Mouse (Mus musculus) layer of hippocampus, adult 8-10 months (tissue): ENCODE results near the gene Pdzrn4. TPM values are rescaled to one million over a fixed set of nuclear protein-coding genes. Genes with fewer than 3 reads are reported as not detected.
A peak's percentile ranks its signal among the peaks of the same experiment; 100 is the strongest.

Experiments used
- DNase-seq, 2 experiments: peaks; one replicate each; pipeline ENCODE4 v3.0.0; 2022; ENCODE audit warnings: low spot score in 2 of 2
- total RNA-seq, 4 experiments: library from RNA; stranded (reverse); gene quantifications; 2 replicates each; pipeline ENCODE4 v1.2.4; 2022

The Pdzrn4 gene
- total RNA-seq, 4 experiments from 2014 or later = 6.7 to 9.2 (median 7.3) TPM

DNA sequence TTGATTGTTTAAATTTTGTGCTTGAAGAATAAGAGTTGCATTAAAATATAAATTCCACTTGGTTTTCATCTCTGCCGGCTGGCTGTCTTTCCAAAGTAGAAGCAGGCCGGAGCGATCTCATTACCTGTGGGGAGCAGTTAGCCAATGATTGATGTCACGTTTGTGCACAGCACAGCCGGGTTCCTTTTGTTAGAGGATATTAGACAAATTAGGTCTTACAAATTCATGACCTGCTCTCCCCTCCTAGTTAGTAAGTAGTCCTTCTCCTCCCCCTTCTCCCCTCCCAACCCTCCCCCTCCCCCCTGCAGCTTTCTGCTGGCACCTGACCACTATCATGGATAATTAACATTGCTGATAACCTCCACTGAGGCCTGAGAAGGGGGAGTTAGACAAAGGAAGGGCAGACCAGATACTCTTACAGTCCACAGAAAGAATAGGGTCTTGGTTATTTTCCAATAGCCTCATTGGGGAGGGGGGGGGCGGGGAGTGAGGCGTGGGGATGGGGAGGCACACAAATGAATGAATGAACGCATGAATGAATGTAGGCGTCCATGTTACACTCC, 103.7 kb downstream of the Pdzrn4 start:
- DNase-seq = no peak

DNA sequence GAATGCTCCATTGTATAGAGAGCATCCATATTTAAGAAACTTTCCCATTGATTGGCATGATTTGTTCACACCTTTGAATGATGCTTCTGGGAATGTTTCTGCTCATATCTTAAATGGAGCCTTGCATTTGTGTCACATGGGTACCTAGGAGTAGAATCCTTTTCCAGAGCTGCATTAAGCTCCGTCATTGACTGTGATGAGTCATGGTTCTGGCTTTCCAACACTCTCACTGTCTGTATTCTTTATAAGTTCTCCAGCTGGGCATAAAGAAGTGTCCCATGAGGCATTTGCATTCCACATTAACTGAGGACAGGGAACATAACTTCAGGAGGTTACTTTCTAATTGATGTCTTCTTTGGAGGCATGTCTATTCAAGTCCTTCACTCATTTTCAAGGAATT, 106.1 kb downstream of the Pdzrn4 start:
- no peak for DNase-seq

DNA sequence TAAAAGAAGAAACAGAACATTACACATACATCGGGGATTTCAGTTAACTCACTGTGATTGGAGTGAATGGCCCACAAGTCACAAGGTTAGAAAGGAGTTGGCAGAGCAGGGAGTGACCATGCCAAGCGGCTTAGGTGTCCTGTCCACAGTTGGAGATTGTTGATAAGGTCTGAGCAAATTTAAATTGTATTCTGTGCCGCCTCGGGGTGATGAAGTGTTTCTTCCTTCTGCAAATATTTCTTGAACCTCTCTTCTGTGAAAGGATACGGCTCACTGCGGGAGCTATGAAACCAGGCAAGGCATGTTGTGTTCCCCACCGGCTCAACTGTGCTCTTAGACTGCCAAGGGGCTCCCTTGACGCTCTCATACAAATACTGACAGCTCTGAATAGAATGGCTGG, 112.7 kb downstream of the Pdzrn4 start:
- DNase-seq = no peak

DNA sequence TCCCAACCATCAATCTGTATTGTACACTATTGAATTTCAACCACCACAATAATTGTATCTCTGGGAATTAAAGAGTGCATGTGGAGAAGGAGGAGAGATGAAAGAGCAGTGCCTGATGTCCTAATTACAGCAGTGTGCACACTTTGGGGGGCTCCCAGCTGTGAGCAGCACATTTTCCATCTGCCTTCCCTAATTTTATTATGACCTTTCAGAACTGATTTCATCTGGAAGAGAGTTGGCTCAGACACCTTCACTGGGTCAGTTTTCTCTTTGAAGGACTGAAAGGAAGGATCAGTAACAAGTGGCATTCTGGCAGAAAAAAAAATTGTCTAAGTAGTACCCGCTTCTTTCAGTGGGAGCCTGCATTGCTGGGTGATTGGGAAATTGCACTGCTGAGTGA, 119.0 kb downstream of the Pdzrn4 start:
- no peak for DNase-seq

DNA sequence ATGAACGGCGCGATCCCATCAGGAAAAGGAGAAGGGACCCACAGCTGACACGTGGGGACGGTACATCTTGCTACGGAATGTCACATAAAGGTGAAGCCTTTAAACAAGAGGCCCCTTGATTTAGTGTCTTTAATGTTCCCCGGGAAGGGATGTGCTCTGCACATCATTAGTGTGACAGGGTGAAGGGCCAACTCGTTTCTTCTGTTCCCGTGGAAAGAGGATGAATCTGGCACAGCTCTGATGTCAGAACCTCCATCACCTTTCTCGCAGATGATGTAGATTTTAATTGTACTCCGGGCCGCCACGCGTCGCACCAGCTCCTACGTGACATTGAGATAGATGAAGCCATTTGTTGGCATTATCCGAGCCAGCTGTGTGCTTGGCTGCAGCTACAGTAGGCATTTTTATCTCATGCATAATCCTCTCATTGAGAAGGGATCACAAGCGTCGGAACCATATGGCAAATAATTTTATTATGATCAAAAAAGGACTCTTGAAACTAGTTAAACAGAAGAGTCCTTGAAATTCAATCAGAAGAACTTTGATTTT, 124.1 kb downstream of the Pdzrn4 start:
- peak; percentile 38 to 59 for DNase-seq

DNA sequence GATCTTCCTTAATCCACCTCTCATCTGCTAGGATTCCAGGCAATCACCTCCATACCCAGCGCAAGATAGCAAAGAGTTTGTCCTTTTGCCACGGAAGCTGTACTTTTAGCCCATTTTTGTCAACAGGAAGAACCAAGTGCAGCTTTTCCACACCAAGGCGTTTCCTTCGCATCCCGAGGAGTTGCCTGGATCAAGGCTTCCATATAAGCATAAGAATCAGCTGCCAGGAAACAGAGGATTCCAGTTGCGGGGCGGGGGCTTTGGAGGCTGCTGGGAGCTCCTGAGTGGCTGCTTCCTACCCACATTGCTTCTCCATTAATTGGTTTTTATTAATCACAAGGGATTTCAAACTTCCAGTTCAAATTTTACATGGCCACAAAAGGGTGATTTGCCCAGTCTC, 125.0 kb downstream of the Pdzrn4 start:
- no peak for DNase-seq

DNA sequence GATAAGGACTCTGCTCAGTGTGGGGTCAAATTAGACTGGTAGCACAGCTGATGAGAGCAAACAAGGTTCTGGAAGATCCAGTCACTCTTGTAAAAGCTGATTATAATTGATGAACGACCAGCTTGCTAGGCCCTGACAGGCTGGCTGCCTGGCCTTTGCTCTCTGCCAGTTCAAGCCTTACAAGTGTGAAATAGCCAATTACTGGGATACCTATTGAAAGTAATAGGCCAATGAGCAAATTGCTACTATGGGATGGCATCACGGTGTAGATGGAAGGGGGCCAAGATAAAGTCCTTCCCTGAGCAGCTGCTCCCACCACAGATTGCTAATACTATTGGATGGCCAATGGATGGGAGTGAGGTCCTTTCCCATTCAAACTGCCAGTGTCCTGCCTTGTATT, 128.2 kb downstream of the Pdzrn4 start:
- no peak for DNase-seq

DNA sequence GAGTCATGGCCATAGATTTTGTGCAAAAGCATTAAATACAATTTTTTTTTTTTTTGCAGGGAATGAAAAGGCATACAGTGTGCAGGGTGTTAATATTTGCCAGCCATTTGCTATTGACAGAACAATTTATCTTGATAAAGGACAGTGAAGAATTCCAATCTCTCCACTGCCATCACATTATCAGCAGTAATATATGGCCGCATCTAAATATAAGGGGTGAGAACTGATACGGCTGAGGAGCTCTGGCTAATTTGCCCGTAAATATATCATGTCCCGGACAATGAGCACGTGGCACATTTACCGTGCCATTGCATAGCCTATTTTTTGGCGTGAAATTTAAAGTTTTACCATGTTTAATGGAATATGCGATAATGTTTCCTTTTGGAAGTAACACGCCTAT, 128.7 kb downstream of the Pdzrn4 start:
- DNase-seq = no peak

DNA sequence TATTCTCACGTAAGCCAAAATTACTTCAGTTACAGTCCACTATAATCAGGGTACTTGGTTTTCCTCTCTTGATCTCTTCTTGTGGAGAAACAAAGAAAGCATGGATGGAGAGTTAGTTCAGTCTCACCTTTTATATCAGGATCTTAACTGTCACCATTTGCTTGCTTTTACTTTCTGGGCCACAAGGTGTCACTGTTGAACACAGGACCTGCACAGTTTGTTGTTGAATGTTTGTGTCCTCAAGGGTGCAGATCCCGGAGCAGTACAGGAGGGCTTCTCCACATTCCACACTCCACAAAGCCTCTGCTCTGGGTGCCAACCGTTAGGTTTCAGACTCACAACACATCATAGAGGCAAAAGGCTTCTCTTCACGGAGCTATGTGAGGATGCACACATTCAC, 130.1 kb downstream of the Pdzrn4 start:
- no peak for DNase-seq

DNA sequence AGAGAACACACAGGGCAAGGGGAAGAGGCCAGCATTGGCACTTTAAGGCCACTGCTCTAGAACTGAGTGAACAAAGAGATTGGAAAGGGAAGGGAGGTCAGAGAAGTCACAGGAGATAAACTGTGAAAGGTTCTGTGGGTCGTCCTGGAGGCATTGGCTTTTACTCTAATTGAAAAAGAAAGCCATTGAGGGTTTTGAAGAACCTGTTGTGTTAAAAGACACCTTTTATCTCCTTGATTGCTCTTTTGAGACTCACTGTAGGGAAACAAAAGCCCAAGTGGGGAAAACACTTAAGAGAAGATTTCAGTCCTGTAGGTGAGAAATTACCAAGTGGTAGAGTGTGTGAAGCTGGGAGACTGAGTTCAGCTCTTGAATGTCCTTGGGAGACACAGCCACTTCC, 146.6 kb downstream of the Pdzrn4 start:
- DNase-seq = no peak

DNA sequence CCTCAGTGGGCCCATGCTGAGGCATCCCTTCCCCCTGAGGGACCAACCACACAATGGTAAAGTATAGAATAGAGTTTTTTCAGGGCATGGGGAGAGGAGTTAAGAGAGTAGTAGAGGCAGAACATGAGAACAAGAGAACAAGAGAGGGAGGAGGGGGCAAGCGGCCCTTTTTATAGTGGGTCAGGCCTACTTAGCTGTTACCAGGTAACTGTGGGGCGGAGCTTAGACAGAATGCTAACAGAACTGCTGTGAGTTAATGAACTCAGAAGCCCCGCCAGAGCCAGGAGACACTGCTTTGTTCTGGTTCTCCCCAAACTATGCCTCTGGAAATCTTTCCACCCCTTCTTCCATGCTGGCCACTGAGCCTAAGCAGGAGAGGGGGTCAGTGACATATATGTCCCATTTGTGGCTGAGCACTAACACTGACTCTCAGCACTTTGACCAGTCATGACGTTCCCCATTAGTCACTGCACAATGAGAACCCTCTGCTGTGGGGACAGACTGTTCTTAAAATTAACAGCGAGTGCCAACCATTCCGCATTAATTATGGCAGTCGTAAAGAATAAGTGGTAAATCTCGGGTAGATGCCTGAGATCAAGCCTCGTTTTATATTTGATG, 150.7 kb downstream of the Pdzrn4 start:
- no peak for DNase-seq

DNA sequence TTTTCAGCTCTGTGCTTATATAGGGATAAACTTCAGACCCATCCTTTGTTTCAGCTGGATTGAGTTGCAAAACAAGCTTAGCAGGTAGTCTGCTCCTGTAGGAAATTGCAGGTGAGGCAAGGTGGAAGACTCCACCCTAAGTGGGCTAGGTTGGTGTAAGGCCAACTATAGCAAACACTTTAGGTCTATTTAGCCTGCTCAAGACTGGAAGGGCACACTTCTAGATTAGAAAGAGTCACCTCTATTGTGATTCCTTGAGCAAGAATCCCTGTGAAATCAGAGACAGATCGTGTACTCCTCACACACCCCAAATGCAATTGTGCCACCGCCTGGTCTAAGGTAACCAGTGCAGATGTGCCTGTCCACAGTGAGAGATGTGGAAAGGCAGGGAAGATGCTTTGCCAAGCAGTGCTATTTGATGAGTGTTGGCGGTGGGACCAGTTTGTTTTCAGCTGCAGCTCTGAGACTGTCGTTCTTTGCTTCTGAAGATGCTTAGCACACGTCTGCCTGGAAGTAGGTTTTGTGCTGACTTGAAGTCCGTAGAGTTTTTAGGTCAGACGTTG, 158.4 kb downstream of the Pdzrn4 start:
- DNase-seq = no peak

DNA sequence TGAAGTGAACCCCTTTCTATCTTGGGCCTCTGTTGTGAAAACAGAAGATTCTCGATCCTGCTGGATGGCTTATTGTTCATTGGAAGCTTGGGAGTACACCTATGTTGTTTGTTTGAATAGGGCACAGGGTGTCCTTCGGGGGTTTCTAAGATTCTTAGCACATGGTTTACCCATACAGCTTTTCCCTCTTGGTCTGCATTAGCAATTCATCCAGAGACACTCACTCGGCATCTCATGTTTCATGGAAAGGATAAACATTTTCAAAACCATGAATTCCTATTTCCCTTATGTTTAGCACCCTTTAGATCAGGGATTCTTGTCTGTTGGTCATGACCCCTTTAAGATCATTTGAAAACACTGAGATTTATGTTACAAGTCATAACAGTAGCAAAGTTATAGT, 159.0 kb downstream of the Pdzrn4 start:
- DNase-seq = no peak

DNA sequence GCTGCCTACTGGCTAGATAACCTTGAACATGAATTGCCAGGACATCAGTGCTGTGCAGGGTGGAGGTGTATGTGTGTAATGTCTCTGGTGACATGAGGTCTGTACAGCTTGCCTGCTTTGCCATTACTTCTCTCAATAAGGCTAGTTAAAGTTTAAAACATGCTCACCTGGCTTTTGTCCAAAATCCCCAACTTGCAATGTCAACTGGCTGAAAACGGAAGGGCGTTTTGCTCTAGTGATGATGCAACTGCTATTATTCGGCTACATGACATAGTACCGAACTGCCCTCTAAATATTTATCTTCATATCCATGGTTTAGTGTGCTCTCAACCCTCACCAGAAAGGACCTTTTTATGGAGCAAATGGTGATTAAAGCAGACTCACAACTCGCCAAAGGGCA, 161.9 kb downstream of the Pdzrn4 start:
- DNase-seq = no peak

DNA sequence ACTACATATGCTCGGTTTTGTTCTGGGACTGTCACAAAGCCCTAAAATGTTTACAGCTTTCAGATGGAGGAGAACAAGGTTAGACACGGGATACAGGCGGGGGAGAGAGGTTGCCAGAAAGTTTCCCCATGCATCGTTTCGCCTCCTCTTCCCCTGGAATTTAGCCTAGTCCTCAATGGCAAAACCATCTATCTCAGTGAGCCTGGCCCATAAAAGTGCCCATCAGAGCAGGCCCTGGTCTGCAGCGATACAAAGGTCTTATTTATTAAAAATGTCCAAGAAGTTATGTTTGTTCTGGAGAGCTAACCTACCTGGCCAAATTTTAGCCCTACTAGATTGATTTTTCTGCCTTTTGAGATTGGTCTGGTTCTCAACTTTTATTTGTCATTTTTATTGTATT, 165.5 kb downstream of the Pdzrn4 start:
- DNase-seq = no peak

DNA sequence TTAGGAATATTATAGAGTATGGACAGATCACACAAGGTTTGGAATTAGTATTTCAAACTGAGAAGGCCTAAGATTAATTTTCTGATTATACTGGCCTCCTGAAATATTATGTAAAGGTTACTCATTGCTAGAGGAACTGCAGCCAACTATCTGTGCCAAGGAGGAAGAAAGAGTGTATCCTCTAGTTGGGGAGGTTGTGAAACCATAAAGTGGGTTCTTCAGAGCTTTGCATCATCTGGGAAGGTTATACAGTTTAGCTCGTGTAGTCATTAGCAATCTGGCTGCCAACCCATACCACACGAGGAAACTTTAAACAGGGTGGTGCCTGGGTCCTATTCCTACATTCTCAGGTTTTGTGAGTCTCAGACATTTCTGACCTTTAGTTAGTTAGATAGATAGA, 166.9 kb downstream of the Pdzrn4 start:
- DNase-seq = no peak

DNA sequence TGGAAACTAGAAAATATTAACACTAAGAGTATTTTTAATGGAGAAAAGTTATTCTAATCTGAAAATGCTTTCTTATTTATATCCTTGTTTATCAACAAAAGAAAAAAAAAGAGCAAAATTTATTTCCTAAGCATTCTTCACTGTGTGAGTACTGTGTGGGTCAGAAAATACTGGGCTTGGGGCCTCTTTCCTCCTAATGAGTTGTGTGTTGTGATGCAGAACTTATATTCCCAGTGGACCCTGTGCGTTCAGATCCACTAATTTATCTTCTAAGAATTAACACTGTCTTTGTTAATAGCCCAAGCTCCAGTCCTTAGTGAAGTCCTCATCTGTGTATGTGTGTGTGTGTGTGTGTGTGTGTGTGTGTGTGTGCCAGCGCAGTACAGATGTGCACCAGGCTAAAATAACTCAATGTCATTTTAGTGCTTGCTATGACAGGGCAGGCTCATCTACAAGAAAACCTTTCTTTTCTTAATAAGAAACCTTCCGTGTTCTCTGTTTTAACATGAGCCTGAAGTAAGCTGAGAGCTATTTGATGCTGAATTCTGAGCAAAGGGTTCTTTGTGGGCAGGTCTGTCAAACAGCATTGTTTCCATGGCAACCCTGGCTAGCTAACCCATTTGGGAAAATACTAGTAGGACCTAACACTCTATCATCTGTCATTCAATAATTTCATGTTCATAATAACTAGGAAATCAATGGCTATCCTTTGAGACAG, 174.0 kb downstream of the Pdzrn4 start:
- peak; percentile 62 to 64 for DNase-seq

DNA sequence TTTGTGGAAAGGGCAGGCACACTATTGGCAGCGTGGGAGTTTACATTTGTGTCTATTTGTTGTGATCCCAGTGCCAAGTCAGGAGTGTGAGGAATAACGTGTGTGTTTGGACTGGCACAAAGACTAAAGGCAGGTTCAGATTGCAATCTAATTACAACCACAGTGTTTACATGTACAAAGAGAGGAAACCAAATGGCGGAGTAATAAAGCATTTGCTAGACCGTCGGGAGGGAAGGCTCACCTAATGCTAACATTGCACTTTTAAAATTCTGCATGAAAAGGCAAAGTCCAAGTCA, 174.5 kb downstream of the Pdzrn4 start:
- no peak for DNase-seq

DNA sequence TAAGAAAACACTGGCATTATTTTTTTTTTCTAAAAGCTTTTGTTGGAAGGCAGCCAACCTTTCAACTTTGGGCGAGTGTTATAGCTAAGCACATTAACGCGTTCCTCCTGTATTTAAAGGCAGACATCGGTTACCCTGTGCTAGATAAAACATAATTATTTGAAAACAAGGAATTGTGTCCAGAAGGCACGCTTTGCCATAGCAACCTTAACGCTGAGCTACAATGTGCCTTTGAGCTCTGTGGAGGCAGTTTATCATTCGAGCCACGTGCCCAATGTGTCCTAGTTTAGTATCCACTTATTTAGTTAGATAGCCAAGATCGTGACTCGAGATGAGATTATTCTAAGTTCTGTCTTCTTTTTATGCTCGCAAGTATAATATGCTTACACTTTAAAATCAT, 180.8 kb downstream of the Pdzrn4 start:
- no peak for DNase-seq

DNA sequence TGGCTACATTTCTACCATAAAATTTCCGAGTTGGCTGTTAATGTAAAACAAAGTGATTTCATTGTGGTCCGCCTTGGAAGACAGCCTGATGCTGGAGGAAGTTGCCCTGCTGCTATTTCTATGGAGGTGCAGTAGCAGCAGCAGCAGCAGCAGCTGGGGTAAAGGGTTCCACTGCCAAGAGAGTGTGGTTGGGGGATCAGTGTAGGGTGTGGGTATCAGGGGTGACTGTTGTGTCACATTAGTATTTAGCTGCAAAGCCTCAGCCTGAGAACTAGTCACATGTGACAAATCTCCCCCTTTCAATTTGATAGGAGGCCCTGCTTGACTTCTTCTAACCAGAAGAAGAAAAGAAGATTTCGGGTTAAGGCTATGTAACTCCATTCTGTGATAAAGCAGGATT, 183.5 kb downstream of the Pdzrn4 start:
- DNase-seq = no peak

DNA sequence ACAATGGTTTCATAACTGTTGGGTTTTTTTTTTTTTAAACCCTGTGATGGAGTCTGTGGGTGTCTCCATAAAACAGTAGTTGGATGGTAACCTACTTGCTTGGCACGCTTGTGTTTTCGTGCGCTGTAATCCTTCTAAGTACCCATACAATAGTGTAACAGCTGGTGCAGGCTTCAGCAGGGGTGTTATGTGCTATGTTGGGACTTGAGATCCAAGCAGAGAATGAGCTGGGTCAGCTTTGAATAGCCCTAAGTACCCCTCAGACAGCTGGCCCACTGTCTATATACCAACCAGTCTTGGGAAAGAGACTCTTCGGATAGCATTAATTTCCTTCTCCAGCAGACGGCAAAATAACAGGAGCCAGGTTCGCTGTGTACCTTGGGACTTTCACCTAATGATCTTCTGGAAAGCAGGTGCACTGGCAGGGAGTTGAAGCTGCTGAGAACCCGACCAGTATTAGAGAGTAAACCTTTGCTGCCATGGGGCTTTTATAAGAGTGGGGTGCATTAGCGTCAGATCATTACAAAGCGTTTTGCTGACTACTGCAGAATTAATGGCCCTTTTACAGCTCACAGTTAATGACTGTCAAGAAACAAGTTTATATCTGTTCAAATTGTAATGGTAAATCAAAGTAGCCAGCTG, 184.2 kb downstream of the Pdzrn4 start:
- no peak for DNase-seq
